Mouse (Mus musculus): Measurements from ENCODE around the gene Inpp5d.

DNA sequence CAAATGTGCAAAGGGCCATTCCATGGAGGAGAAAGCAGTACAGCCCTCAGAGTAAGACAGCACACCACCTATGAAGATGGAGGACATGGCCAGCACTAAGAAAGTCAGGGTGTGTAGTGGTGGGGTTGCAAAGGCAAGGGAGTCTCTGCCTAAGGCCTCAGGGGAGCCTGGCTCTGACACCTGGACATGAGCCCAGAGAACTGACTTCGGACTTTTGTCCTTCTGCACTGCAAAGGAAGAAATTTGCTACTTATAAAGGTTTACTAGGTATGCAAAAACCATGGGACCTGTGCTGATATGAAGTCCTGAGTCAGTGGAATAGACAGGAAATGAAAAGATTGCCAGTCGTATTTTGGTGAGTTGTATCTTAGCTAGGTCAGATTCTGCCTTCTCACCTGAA, 18.3 kb upstream of the Inpp5d start:
- no peak for TF ChIP-seq CTCF (IDR thresholded peaks at IDR 0.05; ENCODE audit: extremely low read depth, insufficient read depth, low read length)
- TF ChIP-seq POLR2A (IDR thresholded peaks at IDR 0.05; ENCODE audit: extremely low read depth, insufficient read depth, low read length): no peak
